Mouse (Mus musculus) liver, embryonic 12.5 days (tissue): ENCODE data around the gene Fam92b. TPM values are rescaled to one million over a fixed set of nuclear protein-coding genes. Genes with fewer than 3 reads are reported as not detected.

ENCODE experiments used
- ATAC-seq: fragments of 200-750 bp; cut with Nextera tagmentation; 2 replicates; pipeline ENCODE4 v1.8.0; 2017; ENCODE audit warnings: moderate number of reproducible peaks, mild to moderate bottlenecking, moderate library complexity
- H3K27ac ChIP-seq: fragments of 300-500 bp; sonication (generic); 2 replicates; pipeline ENCODE4 v1.5.1; 2016; ENCODE audit warnings: mild to moderate bottlenecking
- H3K27me3 ChIP-seq: fragments of 300-500 bp; sonication (generic); replicated peaks from 2 replicates; pipeline ENCODE4 v1.6.1; 2016; ENCODE audit warnings: mild to moderate bottlenecking, moderate library complexity
- H3K36me3 ChIP-seq: fragments of 300-500 bp; sonication (generic); 2 replicates; pipeline ENCODE4 v1.6.1; 2016; ENCODE audit warnings: mild to moderate bottlenecking, moderate library complexity
- H3K4me1 ChIP-seq: fragments of 300-500 bp; sonication (generic); 2 replicates; pipeline ENCODE4 v1.6.1; 2016
- H3K4me2 ChIP-seq: fragments of 300-500 bp; sonication (generic); 2 replicates; pipeline ENCODE4 v1.6.1; 2016; ENCODE audit warnings: mild to moderate bottlenecking, moderate library complexity
- H3K4me3 ChIP-seq: fragments of 300-500 bp; sonication (generic); 2 replicates; pipeline ENCODE4 v1.5.1; 2016; ENCODE audit warnings: mild to moderate bottlenecking, moderate library complexity
- H3K9ac ChIP-seq: fragments of 300-500 bp; sonication (generic); 2 replicates; pipeline ENCODE4 v1.6.1; 2016; ENCODE audit warnings: mild to moderate bottlenecking, moderate library complexity
- H3K9me3 ChIP-seq: fragments of 300-500 bp; sonication (generic); replicated peaks from 2 replicates; pipeline ENCODE4 v1.6.1; 2016; ENCODE audit warnings: mild to moderate bottlenecking, moderate library complexity
- WGBS: fragments of 180-500 bp; shearing (Covaris S2); methylation state at CpG from one replicate; pipeline ENCODE4 v1.1.7; 2016; ENCODE audit not compliant: insufficient replicate concordance; 5-methylcytosine and 5-hydroxymethylcytosine counted together
- polyA plus RNA-seq: library from polyadenylated mRNA; unstranded; fragments of >200 nt; fragmentation: Nextera tagmentation; extraction: Ambion mirVana; gene quantifications from 2 replicates; pipeline ENCODE4 v1.2.1, GENCODE M21; 2016

Gene Fam92b
- not detected in 2 replicates for polyA plus RNA-seq

DNA sequence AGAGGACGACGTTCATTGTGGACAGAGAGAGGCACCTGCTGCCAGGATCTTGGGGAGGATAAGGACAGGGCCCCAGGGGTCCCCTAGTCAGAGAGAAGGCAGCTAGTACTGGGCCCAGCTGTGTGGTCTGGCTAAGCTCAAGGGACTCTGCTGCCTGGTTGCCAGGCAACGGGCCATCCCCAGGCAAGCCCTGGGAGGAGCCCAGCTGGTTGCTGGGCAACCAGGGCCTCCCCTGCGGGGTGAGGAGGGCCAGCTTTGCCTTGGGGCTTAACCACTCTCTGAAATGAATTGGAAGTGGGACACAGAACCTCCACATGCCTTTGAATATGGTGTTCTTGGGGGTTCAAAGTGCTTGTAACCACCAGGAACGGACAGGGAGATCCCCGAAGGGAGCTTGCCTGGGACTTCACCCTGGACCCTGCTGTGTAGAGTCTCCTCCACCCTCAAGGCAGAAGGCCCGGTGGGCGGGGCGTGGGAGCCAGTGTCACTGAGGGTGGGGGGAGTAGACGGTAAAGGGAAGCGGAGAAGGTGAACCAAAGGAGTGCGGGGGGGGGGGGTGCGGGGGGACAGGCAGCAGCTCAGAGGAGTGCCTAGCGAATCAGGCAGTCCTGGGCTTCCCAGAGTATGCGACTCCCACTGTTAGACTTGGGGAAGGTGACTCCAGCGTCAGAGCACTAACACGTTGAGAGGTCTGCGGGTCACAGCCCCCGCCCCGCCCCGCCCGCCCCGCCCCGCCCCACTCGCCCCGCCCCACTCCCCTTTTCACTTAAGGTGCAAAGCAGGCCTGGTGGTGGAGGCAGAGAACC, at the start of gene Fam92b:
Gene Fam92b, minus strand, starts transcription at position 149 of the 806 bp plus-strand sequence.
- Histone ChIP-seq H3K27me3 (peaks cover 57% of the 10 kb centered on the region), H3K4me3 (no peak within 1 kb of the TSS), H3K4me1 (peaks cover 15% of the 10 kb centered on the region), H3K27ac (no peak within 1 kb of the TSS), H3K4me2 (peak within 1 kb of the TSS; percentile 27), H3K36me3 (no peaks in the 10 kb centered on the region), H3K9ac (no peak within 1 kb of the TSS), H3K9me3 (no peaks in the 10 kb centered on the region)
- peak; percentile 31; the same call in 1 of the 2 replicates for ATAC-seq
- WGBS = 2% methylated on average over 23 of the region's 26 CpGs

DNA sequence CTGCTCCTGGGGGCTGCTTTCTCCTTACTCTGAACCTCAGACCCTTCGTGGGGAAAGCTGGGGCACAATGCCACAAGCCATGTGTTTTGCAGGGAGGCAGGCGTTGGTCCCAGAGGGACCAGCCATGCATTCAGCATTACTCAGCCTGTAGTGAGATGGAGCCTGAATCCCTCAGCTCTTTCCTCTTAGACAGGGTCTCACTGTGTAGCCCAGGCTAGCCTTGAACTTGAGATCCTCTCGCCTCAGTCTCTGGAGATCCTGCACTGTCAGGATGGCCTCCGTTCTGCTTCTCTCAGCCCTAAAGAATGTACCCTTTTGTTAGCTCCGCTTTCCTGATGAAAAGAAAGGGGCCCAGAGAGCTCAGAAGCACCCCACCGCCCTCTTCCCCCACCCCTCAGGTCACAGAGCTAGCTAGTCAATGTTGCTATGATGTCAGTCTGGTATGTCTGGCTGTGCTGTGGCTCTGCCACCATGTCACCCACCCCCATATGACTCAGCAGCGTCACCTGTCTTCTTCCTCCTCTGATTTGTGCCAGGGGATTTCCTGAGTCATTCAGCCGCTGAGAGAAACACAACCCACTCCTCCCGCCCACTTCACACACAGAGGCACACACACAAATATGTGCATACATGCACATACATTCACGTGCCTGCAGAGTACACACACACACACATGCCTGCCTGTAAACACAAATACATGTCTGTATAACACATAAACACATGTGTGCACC, 48.3 kb upstream of the Fam92b start:
- H3K27ac ChIP-seq = no peak overlapping the region
- no peak overlapping the region for H3K9ac ChIP-seq
- 40% methylated on average over 10 of the region's 10 CpGs for WGBS
- peaks cover 69% of the 10 kb centered on the region for H3K27me3 ChIP-seq
- no peaks in the 10 kb centered on the region for H3K36me3 ChIP-seq
- peaks cover 20% of the 10 kb centered on the region for H3K4me1 ChIP-seq
- no peak overlapping the region for H3K4me3 ChIP-seq
- no peak overlapping the region for H3K4me2 ChIP-seq
- ATAC-seq = no peak
- no peaks in the 10 kb centered on the region for H3K9me3 ChIP-seq

DNA sequence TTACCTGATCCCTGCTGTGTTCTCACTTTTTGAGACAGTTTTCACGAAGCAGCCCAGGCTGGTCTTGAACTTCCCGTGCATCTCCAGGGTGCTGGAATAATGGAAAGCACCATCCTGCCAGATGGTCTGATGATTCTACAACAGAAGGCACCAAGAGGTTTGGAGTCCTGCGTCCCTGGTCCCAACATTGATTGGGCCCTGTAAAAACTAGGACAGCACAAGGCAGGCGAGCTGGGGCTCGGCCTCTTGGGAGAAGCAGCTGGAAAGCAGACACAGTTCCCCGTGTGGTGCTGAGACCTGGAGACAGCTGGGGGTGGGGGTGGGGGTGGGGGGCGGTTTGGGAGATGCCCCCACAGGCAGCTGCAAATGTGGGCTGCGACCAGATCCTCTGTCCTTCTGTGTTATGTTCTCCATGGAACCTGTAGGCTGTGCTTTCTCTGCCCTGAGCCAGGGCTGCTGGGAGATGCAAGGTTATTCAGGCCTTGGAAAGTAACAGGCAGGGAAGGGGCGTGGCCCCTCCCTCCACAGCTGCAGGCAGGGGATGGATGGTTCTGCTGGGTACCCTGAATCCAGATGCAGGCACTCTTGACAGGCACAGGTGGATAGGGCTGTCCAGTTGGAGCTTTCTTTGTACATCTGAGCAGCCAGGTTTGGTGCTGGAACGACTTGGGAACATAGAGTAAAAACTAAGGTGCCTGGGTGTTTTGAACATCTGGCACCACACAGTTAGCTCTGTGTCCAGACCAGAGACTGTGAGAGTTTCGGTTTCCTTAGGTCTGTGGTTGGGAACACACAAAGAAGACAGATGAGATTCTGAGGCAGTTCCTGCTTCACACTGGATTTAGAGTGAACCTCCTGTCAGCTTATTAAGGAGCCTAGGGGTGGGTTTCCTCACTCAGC, 47.5 kb upstream of the Fam92b start:
- no peaks in the 10 kb centered on the region for H3K36me3 ChIP-seq
- peaks cover 12% of the 10 kb centered on the region for H3K4me1 ChIP-seq
- no peak overlapping the region for H3K27ac ChIP-seq
- H3K9me3 ChIP-seq = no peaks in the 10 kb centered on the region
- H3K9ac ChIP-seq = no peak overlapping the region
- peaks cover 61% of the 10 kb centered on the region for H3K27me3 ChIP-seq
- no peak overlapping the region for H3K4me3 ChIP-seq
- 45% methylated on average over 11 of the region's 11 CpGs for WGBS
- ATAC-seq = no peak
- H3K4me2 ChIP-seq = no peak overlapping the region

DNA sequence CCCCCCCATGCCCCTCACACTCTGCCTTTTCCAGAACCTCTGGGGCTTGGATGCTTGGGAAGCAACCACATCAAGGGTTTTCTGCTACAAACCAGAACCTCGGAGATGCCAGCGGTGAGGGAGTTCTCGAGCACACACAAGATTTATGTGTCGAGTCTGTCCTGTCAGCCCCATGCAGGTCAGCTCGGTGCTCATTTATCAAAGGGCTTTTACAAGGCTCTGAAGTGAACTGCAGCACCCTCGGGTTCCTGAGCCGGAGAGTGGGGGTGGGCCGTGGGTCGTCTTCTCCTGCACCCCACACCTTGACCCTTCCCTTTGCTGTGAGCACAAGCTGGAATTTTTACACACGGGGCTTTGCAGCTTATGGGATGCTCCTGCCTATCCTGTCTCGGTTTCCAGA, 45.3 kb upstream of the Fam92b start:
- Histone ChIP-seq H3K4me3 (no peak overlapping the region), H3K27me3 (peaks cover 39% of the 10 kb centered on the region), H3K4me2 (no peak overlapping the region), H3K9me3 (no peaks in the 10 kb centered on the region), H3K36me3 (no peaks in the 10 kb centered on the region), H3K4me1 (peaks cover 4% of the 10 kb centered on the region; the same call in 1 of the 2 replicates), H3K9ac (no peak overlapping the region), H3K27ac (no peak overlapping the region)
- WGBS = 54% methylated on average over 11 of the region's 11 CpGs
- no peak for ATAC-seq

DNA sequence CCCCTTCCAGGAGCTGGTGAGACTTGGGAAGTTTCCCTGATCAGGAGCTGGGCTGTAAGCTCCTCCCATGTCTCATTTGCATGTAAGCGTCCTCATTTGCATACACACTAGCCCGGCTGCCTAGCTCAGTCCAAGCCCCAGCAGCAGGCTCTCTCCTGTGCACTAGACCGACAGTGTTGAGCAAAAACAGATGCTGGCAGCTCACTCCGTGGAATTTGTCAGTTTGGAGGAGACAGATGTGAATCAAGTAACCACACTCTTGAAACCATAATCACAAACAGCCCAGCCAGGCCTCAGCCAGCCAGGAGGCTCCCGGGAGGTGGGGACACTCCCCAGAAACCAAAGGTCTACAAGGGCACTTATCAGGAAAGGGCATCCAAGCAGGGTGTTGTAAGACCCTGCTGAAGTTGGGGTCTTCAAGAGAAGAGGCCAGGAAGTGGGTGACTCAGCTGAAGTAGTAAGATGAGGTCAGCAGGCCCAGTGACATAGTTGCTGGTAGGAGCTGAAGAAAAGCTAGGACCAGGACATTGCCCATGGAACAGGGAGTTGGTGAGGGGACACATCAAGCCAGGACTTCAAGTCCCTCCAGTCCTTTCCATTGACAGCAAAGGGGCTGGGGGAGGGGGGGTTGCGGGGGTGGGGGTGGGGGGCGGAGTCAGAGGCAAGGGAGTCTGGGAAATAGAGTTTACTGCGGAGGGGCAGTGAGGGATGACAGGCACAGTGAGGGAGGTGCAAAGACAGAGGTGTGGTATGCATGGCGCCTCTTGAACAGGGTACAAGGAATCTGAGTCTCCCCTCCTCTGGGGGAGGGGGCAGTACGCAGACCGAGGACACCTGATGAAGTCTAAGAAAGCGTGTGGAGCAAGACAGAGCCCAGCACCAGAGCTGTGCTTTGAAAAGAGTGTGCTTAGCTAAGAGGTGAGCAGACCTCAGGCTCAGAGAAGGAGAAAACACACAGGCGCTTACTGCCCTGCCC, 39.9 kb upstream of the Fam92b start:
- ATAC-seq = no peak
- no peaks in the 10 kb centered on the region for H3K36me3 ChIP-seq
- H3K27me3 ChIP-seq = peaks cover 8% of the 10 kb centered on the region; the same call in 1 of the 2 replicates
- H3K27ac ChIP-seq = no peak overlapping the region
- 25% methylated on average over 13 of the region's 13 CpGs for WGBS
- H3K4me1 ChIP-seq = peaks cover 15% of the 10 kb centered on the region; the same call in 1 of the 2 replicates
- H3K9ac ChIP-seq = no peak overlapping the region; the same call in 1 of the 2 replicates
- no peaks in the 10 kb centered on the region for H3K9me3 ChIP-seq
- H3K4me3 ChIP-seq = no peak overlapping the region
- H3K4me2 ChIP-seq = no peak overlapping the region

DNA sequence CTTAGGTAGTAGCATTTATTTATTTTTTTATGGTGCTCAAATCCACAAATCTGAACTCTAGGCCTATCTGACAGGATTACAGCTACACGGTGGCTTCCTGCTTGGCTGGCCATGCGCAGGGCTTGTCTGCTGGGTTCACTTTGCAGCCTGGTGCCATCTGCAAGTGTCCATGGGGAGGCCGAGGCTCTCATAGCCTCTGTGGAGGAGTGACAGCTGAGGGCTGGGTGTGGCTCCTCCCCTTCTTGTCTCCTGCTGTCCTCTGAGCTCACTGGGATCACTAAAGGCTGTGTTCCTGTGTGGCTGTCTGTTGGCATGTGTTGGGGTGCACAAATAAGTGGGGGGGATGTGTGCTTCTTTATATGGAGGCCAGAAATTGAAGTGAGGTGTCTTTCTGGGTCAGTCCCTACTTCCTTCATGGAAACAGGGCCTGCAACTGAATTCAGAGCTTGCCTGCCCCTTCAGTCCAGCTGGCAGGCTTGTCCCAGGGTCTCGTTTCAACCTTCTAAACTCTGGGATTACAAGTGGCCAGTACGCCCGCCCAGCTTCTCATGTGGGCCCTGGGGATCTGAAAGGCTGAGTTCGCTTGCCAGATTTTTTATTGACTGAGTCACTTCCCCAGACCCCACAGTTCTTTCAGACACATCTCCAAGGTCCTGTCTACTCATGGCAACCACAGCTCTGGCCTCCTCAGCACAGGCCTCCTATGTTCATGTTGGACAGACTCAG, 38.3 kb upstream of the Fam92b start:
- 45% methylated on average over 7 of the region's 7 CpGs for WGBS
- ATAC-seq = no peak
- H3K27ac ChIP-seq = no peak overlapping the region

DNA sequence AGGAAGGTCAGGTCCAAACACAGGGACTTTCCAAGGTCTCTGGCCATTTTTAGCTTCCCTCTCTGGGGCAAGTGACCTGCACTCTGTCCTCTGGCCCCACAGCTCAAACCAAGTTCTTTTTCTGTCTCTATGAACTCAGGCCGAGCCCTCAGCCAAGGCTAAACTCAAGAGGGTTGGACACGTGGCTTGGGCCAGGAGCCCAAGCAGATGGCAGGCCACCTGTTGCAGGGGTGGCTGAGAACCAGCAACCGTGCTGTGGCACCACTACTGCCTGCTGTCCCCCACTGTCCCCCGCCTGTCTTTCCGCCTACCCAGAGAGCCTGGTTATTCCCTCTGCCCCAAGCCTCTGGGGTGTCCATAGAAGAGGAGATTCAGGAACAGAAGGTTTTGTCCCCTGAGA, 36.7 kb upstream of the Fam92b start:
- WGBS = 53% methylated on average over 5 of the region's 5 CpGs
- no peak overlapping the region for H3K9ac ChIP-seq
- peaks cover 28% of the 10 kb centered on the region for H3K4me1 ChIP-seq

More for the DNA sequence above, 38.3 kb upstream of the Fam92b start:
- peaks cover 16% of the 10 kb centered on the region for H3K27me3 ChIP-seq
- no peaks in the 10 kb centered on the region for H3K36me3 ChIP-seq
- H3K9ac ChIP-seq = no peak overlapping the region
- H3K4me1 ChIP-seq = peaks cover 28% of the 10 kb centered on the region
- H3K4me3 ChIP-seq = no peak overlapping the region
- no peaks in the 10 kb centered on the region for H3K9me3 ChIP-seq
- H3K4me2 ChIP-seq = no peak overlapping the region

DNA sequence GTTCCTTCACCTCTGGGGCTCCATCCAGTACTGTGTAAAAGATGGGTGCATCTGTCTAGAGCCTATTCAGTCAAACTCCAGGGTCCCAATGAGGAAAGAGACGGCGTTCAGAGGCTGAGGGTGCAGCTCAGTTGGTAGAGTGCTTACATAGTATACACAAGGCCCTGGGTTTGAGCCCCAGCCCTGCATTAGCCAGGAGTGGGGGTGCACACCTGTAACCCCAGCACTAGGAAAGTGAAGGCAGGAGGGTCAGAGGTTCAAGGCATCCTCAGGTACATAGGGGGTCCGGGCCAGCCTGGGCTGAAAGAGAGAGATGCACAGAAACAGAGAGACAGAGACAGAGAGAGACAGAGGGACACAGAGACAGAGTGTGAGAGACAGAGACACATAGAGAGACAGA, 36.0 kb upstream of the Fam92b start:
- peaks cover 23% of the 10 kb centered on the region for H3K27me3 ChIP-seq
- no peak overlapping the region for H3K9ac ChIP-seq
- H3K4me3 ChIP-seq = no peak overlapping the region
- 80% methylated on average over 3 of the region's 3 CpGs for WGBS
- no peak overlapping the region for H3K4me2 ChIP-seq
- no peak overlapping the region for H3K27ac ChIP-seq
- no peaks in the 10 kb centered on the region for H3K9me3 ChIP-seq
- H3K4me1 ChIP-seq = peaks cover 28% of the 10 kb centered on the region
- no peaks in the 10 kb centered on the region for H3K36me3 ChIP-seq
- ATAC-seq = no peak

More for the DNA sequence above, 36.7 kb upstream of the Fam92b start:
- H3K4me2 ChIP-seq = no peak overlapping the region
- no peaks in the 10 kb centered on the region for H3K9me3 ChIP-seq
- no peak overlapping the region for H3K27ac ChIP-seq
- ATAC-seq = no peak
- no peaks in the 10 kb centered on the region for H3K36me3 ChIP-seq
- H3K4me3 ChIP-seq = no peak overlapping the region
- H3K27me3 ChIP-seq = peaks cover 23% of the 10 kb centered on the region

DNA sequence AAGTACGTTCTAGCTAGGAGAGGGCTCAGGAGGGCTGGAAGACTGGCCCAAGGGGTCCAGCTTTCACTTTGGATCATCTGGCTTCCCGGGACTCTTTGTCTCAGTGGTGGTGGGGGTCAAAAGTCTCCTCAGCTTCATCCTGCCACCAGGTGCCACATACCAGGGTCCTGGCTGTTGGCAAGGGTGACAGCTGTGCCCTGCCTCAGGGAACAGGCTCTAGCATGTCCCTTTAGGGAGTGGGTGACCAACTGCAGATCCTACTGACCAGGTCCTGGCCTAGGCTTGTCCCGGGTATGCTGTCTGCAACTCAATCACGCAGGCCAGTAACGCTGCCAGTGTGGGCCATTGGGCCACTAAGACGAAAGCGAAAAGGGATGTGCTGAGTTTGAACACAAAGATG, 35.3 kb upstream of the Fam92b start:
- H3K9me3 ChIP-seq = no peaks in the 10 kb centered on the region
- no peak overlapping the region for H3K4me2 ChIP-seq
- no peaks in the 10 kb centered on the region for H3K36me3 ChIP-seq
- peaks cover 23% of the 10 kb centered on the region for H3K27me3 ChIP-seq
- H3K27ac ChIP-seq = no peak overlapping the region
- 80% methylated on average over 7 of the region's 7 CpGs for WGBS
- H3K4me1 ChIP-seq = peaks cover 25% of the 10 kb centered on the region
- ATAC-seq = no peak
- H3K9ac ChIP-seq = no peak overlapping the region
- H3K4me3 ChIP-seq = no peak overlapping the region

DNA sequence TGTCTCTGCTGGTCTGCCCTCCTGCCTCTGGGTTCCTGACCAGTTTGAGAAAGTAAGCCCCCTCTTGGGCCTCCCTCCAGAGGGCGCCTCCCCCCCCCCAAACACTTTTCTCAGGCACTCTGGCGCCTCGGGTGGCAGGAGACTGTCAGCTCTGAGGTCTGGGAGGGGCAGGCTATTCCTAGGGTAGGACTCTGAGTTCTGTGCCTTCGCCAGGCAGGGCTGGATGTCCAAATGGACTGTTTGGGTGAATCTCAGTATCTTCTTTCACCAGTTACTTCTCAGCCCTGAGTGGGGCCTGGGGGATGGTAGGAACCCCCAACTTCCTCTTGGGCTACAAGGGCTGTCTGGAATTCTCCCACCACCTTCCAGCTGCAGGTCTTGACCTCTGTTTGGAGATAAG, 34.1 kb upstream of the Fam92b start:
- Histone ChIP-seq H3K4me1 (peaks cover 12% of the 10 kb centered on the region), H3K9ac (no peak overlapping the region), H3K27ac (no peak overlapping the region), H3K4me3 (no peak overlapping the region), H3K9me3 (no peaks in the 10 kb centered on the region), H3K4me2 (no peak overlapping the region), H3K27me3 (peaks cover 23% of the 10 kb centered on the region), H3K36me3 (no peaks in the 10 kb centered on the region)
- WGBS = 6% methylated on average over 4 of the region's 4 CpGs
- ATAC-seq = no peak; the same call in 1 of the 2 replicates
